Mouse (Mus musculus) stomach, postnatal 0 days (tissue): Measurements from ENCODE around the gene Cks1brt. TPM values are rescaled to one million over a fixed set of nuclear protein-coding genes. Genes with fewer than 3 reads are reported as not detected.
"Not testable (repeated sequence)": the region's sequence is repeated elsewhere in the genome, so short reads cannot be mapped to it uniquely, and the experiment has no call there.

Experiments used
- ATAC-seq: fragments of 200-750 bp; cut with Nextera tagmentation; 2 replicates; pipeline ENCODE4 v1.8.0; 2017; ENCODE audit not compliant: low FRiP score, low TSS enrichment
- DNase-seq: peaks from one replicate; pipeline ENCODE4 v3.0.0-alpha.2; 2016; ENCODE audit warnings: low spot score
- H3K27ac ChIP-seq: fragments of 300-500 bp; sonication (generic); replicated peaks from 2 replicates; pipeline ENCODE4 v1.5.1; 2014; ENCODE audit warnings: mild to moderate bottlenecking, control low read depth
- H3K27me3 ChIP-seq: fragments of 300-500 bp; sonication (generic); 2 replicates; pipeline ENCODE4 v1.6.1; 2014; ENCODE audit warnings: low read length; ENCODE audit not compliant: control insufficient read depth, insufficient read depth
- H3K36me3 ChIP-seq: fragments of 300-500 bp; sonication (generic); 2 replicates; pipeline ENCODE4 v1.6.1; 2014; ENCODE audit warnings: low read length, mixed read lengths; ENCODE audit not compliant: control insufficient read depth, insufficient read depth
- H3K4me1 ChIP-seq: fragments of 300-500 bp; sonication (generic); replicated peaks from 2 replicates; pipeline ENCODE4 v1.6.1; 2014; ENCODE audit warnings: antibody characterized with exemption; ENCODE audit not compliant: control insufficient read depth, insufficient read depth
- H3K4me2 ChIP-seq: fragments of 300-500 bp; sonication (generic); replicated peaks from 2 replicates; pipeline ENCODE4 v1.6.1; 2014; ENCODE audit warnings: low read depth, mild to moderate bottlenecking, control low read depth, moderate library complexity
- H3K4me3 ChIP-seq: fragments of 300-500 bp; sonication (generic); 2 replicates; pipeline ENCODE4 v1.5.1; 2014; ENCODE audit warnings: low read depth, low read length, control low read depth
- H3K9ac ChIP-seq: fragments of 300-500 bp; sonication (generic); 2 replicates; pipeline ENCODE4 v1.6.1; 2014; ENCODE audit warnings: mild to moderate bottlenecking, low read length, control low read depth, mixed read lengths
- H3K9me3 ChIP-seq: fragments of 300-500 bp; sonication (generic); 2 replicates; pipeline ENCODE4 v1.6.1; 2016; ENCODE audit warnings: low read length; ENCODE audit not compliant: control insufficient read depth
- CTCF ChIP-seq: IDR thresholded peaks from 2 replicates; pipeline ENCODE4 v1.5.1; 2016; ENCODE audit warnings: antibody characterized with exemption, low read depth, mild to moderate bottlenecking, moderate library complexity
- EP300 ChIP-seq: optimal IDR thresholded peaks from 2 replicates; pipeline ENCODE3; 2016; ENCODE audit warnings: antibody characterized with exemption
- WGBS: fragments of 180-500 bp; shearing (Covaris S2); extraction: QIAGEN DNeasy Blood & Tissue Kit; methylation state at CpG from one replicate; pipeline ENCODE4 v1.1.7; 2014; 5-methylcytosine and 5-hydroxymethylcytosine counted together
- polyA plus RNA-seq: library from polyadenylated mRNA; unstranded; fragments of >200 nt; fragmentation: Nextera tagmentation; extraction: Ambion mirVana; gene quantifications from 2 replicates; pipeline ENCODE4 v1.2.1, GENCODE M21; 2015

Cks1brt gene
- polyA plus RNA-seq, 1 experiment from 2014 or later: not detected

DNA sequence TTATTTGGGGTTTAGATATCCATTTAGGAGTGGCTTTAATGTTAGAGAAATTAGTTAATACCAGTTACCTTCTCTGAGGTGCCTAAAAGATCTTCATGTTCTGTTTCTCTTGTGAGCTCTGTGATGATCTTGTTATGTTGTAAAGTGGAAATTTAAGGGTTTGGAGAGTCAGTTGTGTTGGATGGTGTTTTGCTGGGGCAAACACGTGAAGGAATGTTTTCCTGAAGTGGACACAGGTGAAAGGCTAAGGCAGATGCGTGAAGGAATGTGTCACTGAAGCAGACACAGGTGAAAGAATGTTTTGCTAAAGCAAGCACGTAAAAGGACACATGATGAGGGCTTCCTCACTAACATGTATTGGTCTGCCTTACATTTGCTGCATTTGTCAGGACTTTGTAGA lies 28.7 kb upstream of the Cks1brt start, which contains the start of gene Zfp791:
Zfp791 (minus strand) TSS at position 101 of the 400 bp plus-strand sequence.
- H3K4me1 ChIP-seq: no peaks in the 10 kb centered on the region
- TF ChIP-seq EP300 (no peak), CTCF (no peak)
- 70% methylated on average over 3 of the region's 3 CpGs for WGBS
- ATAC-seq (no peak), DNase-seq (no peak)
- H3K4me2 ChIP-seq: no peak within 1 kb of the TSS
- H3K9me3 ChIP-seq: no peaks in the 10 kb centered on the region
- H3K36me3 ChIP-seq: no peaks in the 10 kb centered on the region
- H3K27ac ChIP-seq: no peak within 1 kb of the TSS
- H3K4me3 ChIP-seq: no peak within 1 kb of the TSS
- H3K9ac ChIP-seq: no peak within 1 kb of the TSS
- H3K27me3 ChIP-seq: no peaks in the 10 kb centered on the region

DNA sequence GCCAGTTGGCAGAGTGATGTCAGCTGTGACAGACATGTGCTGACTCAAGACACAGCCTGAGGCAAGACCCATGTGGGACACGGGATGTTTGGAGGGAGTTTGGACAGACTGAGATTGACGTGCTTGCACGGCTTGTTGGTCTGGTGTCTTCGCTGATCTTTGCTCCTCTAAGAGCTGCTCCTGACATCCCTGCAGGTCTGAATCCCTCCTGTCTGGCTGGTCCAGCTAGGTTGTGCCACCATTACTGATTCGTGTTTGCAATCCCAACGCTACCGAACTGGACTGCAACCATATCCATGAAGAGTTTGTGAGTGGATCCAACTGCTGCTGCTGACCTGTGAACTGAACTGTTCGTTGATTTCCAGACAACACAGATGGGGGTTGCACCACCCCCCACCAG lies 28.0 kb upstream of the Cks1brt start:
- TF ChIP-seq EP300 (no peak), CTCF (no peak)
- Histone ChIP-seq H3K4me3 (no peak overlapping the region), H3K27me3 (no peaks in the 10 kb centered on the region), H3K9ac (no peak overlapping the region), H3K9me3 (no peaks in the 10 kb centered on the region), H3K4me1 (no peaks in the 10 kb centered on the region), H3K27ac (no peak overlapping the region), H3K36me3 (no peaks in the 10 kb centered on the region), H3K4me2 (no peak overlapping the region)
- WGBS: 86% methylated on average over 8 of the region's 8 CpGs
- no peak for DNase-seq
- no peak for ATAC-seq

DNA sequence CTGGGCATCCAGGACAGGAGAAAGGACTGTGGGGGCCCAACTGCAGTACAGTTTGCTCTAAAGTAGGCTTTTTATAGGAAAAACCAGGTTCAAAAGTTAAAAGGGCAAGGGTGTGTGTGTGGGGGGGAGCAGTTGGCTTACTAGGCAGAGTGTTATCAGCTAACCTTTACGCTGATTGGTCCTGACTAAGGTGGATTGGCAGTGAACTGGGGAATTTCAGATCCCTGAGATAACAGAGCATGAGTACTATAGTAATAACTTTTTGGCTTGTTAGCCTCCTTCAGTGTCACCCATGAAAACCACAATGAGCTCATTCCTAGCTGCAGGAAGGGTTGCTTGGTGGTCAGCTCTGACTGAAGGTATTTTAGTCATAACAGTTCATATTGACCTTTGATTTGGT lies 19.4 kb upstream of the Cks1brt start:
- no peak for ATAC-seq
- WGBS: 87% methylated on average over 1 of the region's 1 CpGs

DNA sequence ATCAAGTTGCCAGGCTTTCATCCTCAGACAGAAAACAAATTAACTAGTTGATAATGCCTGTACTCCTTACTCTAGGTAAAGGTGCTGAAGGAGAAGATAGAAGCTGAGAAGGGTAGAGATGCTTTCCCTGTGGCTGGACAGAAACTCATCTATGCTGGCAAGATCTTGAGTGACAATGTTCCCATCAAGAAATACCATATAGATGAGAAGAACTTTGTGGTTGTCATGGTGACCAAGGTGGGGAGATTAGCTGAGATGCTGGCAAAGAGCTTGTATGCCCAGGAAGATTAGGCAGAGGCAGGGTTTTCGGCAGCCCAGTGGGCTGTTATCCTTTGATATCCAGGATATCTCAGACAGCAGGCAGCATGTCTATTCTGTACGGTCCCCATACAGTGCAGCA lies 16.0 kb upstream of the Cks1brt start:
- DNase-seq, H3K4me1 ChIP-seq, H3K27ac ChIP-seq, ATAC-seq, H3K9ac ChIP-seq, H3K36me3 ChIP-seq, H3K9me3 ChIP-seq, H3K4me2 ChIP-seq, H3K4me3 ChIP-seq, H3K27me3 ChIP-seq: not testable (repeated sequence)
- 93% methylated on average over 2 of the region's 2 CpGs for WGBS

More for the DNA sequence above, 19.4 kb upstream of the Cks1brt start:
- no peaks in the 10 kb centered on the region for H3K9me3 ChIP-seq
- no peaks in the 10 kb centered on the region for H3K27me3 ChIP-seq
- no peaks in the 10 kb centered on the region for H3K4me1 ChIP-seq
- no peak overlapping the region for H3K4me3 ChIP-seq
- no peak overlapping the region for H3K27ac ChIP-seq
- H3K4me2 ChIP-seq: no peak overlapping the region
- no peak for TF ChIP-seq EP300
- no peak for TF ChIP-seq CTCF
- no peak overlapping the region for H3K9ac ChIP-seq
- DNase-seq: no peak
- no peaks in the 10 kb centered on the region for H3K36me3 ChIP-seq

DNA sequence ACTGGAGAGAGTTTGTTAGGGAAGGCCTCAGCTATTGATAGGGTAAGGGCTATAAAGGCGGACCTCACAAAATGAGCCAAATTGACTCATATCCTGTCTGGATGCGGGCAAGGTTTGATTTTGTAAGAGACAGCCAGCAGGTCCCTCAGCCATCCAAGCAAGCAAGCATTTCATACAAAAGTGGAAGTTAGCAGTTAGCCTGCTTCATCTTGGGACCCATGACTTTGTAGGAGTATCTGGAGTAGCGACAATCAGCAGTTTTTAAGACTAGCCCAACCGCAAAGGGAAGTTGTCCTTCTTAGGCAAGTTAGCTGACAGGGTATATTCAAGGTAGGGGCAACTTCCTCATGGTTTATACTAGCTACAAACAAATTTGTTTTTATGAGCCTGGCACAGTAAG lies 9.2 kb upstream of the Cks1brt start:
- H3K9me3 ChIP-seq: no peaks in the 10 kb centered on the region
- DNase-seq: no peak
- 93% methylated on average over 4 of the region's 4 CpGs for WGBS

DNA sequence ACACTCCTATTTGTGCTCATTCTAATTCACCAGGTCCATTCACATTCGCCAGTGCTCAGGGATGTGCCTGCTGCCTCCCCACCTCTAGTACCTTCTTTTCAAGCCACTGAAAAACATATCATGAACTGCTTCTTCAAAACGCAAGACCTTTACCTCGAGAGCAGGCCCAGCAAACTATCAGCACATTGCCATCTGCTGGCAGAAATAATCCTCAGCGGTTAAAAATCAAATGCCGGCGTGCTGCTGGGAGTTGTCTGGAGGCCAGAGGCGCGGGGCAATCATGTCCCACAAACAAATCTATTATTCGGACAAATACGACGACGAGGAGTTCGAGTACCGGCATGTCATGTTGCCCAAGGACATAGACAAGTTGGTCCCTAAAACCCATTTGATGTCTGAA lies 19.6 kb downstream of the Cks1brt start:
- no peak overlapping the region for H3K9ac ChIP-seq
- H3K9me3 ChIP-seq: no peaks in the 10 kb centered on the region
- H3K4me3 ChIP-seq: no peak overlapping the region
- 16% methylated on average over 14 of the region's 14 CpGs for WGBS
- H3K4me1 ChIP-seq: no peaks in the 10 kb centered on the region
- peak; percentile 43 for DNase-seq
- H3K36me3 ChIP-seq: no peaks in the 10 kb centered on the region
- TF ChIP-seq EP300 (no peak), CTCF (peak; percentile 78)
- ATAC-seq: no peak
- H3K27me3 ChIP-seq: no peaks in the 10 kb centered on the region
- H3K27ac ChIP-seq: no peak overlapping the region
- H3K4me2 ChIP-seq: no peak overlapping the region

More for the DNA sequence above, 9.2 kb upstream of the Cks1brt start:
- H3K4me2 ChIP-seq: no peak overlapping the region
- ATAC-seq: no peak
- H3K9ac ChIP-seq: no peak overlapping the region
- no peaks in the 10 kb centered on the region for H3K4me1 ChIP-seq
- H3K27ac ChIP-seq: no peak overlapping the region
- H3K36me3 ChIP-seq: no peaks in the 10 kb centered on the region
- TF ChIP-seq EP300 (no peak), CTCF (no peak)
- no peaks in the 10 kb centered on the region for H3K27me3 ChIP-seq
- H3K4me3 ChIP-seq: no peak overlapping the region
